Mouse (Mus musculus) cerebellum, adult 8-10 months (tissue): ENCODE measurements around the gene Ccdc30.
"Not testable (repeated sequence)": the region's sequence is repeated elsewhere in the genome, so short reads cannot be mapped to it uniquely, and the experiment has no call there.

Source experiments
- DNase-seq: peaks from one replicate; pipeline ENCODE4 v3.0.0; 2022

Ccdc30 gene

DNA sequence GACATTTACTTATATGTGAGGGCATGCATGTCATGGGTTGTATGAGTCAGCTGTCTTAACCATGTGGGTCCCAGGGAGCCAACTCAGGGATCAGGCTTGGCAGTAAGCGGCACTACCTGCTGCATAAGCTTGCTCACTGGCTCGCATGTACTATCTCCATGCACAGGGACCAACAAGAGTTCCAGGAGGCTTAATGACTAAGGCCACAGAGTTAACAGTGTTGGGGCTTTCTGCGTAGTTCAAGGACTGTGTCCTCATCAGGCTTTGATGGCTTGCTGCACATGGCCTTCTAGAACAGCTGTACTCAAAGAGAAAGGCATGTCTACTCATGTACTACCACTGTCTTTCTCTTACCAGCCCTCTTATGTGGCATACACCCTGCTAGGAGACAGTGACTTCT, 114.6 kb downstream of the Ccdc30 start:
- no peak for DNase-seq

DNA sequence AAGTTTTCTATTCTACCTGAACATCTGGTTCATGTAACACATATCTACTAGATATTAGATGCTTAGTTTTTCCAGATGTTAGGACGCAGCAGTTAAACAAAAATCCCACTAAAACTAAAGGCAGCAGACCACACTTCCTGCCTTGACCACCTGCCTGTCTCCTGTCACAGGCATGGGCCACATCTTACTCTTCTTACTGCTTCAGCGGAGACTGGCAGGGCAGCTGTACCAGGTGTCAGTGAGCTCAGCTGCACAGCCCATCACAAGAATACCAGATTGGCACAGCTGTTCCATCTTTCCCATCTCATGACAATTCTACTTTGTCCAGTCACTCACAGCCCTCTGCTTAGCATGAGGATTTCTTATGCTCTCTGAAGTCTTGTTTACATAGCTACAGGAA, 118.0 kb downstream of the Ccdc30 start:
- no peak for DNase-seq

- DNase-seq: no peak
Measured at GRCm38 (mm10) chr4:119295134-119295453, 120.2 kb downstream of the Ccdc30 start.

- peak; percentile 100 for DNase-seq
Measured at GRCm38 (mm10) chr4:119294415-119295133, 120.7 kb downstream of the Ccdc30 start, which contains the start of gene Ybx1. Gene Ybx1 (minus strand): TSS chr4:119294604.

GRCm38 (mm10) chr4:119293574-119294258, 121.6 kb downstream of the Ccdc30 start:
- peak; percentile 26 for DNase-seq

DNA sequence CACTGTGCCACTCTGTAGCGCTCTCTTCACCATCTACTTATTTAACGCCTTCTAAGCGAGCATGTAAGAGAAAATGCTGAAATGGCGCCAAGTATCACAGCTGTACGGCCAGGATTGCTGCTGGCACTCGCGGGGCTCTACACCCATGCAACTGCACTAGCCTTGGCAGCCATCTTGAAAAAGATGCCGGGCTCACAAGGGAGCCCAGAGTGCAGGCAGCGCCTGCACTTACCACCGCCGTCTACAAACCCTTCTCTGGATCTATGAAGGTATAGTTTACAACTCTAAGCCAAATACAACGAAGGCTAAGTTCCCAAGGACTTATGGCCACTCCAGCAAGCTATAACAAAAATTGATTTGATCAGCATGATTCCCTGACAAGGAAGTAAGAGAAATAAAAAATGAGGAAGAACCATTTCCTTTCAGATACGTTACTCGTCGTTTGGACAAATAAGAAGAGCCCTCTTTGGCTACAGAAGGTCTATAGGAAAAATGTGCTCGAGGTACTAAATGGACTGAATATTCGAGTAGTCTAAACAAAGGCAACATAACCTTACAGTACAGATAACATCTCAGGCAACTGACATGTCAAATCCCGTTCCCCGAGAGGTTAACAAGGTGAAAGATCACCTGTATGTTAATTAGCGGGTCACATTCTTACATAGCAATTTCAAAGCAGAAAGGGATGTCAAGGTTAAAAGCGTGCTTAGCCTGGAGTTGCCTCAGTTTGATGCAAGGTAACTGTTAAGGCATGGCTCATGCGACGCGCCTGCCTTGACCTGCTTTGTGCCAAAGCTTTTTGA, 122.3 kb downstream of the Ccdc30 start:
- DNase-seq: peak; percentile 15

- no peak for DNase-seq
Measured at GRCm38 (mm10) chr4:119291921-119292320, 123.4 kb downstream of the Ccdc30 start.

DNA sequence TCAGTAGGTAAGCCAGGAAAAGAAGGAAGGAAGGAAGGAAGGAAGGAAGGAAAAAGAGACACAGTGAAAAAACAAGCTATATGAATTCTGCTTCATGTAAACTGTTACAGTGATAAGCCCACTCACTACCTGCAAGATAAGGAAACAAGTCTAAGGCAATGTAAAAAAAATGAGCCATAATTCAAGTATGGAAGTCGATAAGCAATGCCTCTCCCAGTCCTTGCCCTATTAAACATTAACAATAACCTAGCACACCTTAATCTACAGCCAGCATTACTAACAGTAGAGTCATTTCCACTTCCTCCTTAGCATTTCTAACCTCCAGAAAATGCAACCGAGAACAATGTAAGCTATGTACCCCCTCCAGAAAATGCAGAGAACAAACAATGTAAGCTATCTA, 130.0 kb downstream of the Ccdc30 start:
- DNase-seq: no peak

- DNase-seq: no peak
Measured at GRCm38 (mm10) chr4:119284861-119285260, 130.5 kb downstream of the Ccdc30 start.

DNA sequence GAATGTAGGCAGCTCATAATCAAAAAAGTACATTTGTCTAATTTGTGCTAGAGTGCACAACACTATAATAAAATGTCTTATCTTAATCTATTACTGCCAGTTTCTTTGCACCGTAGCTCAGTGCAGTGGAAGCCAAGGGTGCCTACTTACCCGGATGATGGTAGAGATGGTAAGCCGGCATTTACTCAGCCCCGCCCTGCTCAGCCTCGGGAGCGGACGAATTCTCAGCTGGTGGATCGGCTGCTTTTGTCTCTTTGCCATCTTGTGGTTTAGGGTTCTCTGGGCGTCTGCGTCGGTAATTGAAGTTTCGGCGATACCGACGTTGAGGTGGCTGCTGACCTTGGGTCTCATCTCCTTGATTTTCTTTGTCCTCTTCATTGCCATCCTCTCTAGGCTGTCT, 136.5 kb downstream of the Ccdc30 start:
- not testable (repeated sequence) for DNase-seq

GRCm38 (mm10) chr4:119275726-119276125, 139.6 kb downstream of the Ccdc30 start:
- DNase-seq: no peak

DNA sequence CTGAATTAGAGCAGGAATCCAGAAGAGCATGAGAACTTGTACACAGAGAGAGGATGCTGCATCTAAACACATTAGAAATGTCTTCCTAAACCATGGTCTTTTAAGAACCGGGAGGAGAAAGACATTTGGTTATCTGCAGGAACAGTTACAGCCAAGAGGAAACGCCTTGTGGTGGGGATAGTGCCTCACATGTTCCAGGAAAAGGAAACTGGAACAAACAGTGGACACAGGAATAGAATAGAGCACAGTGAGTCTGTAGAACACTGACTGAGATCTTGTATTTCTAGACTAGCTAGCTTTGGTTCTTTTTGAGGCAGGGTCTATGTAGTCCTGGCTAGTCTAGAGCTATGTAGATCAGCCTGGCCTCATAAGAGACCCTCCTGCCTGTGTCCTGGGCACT, 140.1 kb downstream of the Ccdc30 start:
- DNase-seq: no peak

GRCm38 (mm10) chr4:119274627-119275026, 140.7 kb downstream of the Ccdc30 start:
- no peak for DNase-seq
